22 mouse cellular contexts compared by ENCODE assay signal in the genomic region with DNA sequence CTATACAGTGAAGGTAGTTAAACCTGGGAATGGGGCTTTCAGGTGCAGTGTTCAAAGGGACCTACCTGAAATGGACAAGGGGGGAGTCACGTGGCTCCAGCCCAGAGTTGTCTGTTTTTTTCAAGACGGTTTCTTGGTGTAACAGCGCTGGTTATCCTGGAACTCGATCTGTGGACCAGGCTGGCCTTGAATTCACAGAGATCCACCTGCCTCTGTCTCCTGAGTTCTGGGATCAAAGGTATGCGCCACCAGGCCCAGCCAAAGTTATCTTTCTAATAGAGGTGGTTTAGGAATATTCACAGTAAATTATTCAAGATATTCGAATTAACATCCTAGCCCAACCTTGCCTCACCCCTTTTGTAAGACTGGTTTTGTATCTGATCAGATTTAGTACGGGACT. TPM values are rescaled to one million over a fixed set of nuclear protein-coding genes. Genes with fewer than 3 reads are reported as not detected.
"Had no signal": no experiment of that assay in that cellular context is flagged by ENCODE, and none has a peak within 500 bp of the region (broad histone marks: within the 10 kb centered on the region; RNA-seq: fewer than 3 reads in every experiment).

No protein-coding gene starts in this region.

- H3K27me3 ChIP-seq: intestine, embryonic 15.5 days; kidney, embryonic 15.5 days; limb, embryonic 12.5 days; limb, embryonic 15.5 days; midbrain, embryonic 13.5 days; neural tube, embryonic 12.5 days; stomach, embryonic 15.5 days had no signal

- H3K27ac ChIP-seq: intestine, embryonic 15.5 days; kidney, embryonic 15.5 days; limb, embryonic 12.5 days; limb, embryonic 15.5 days; liver, embryonic 14.5 days; macrophage; midbrain, embryonic 13.5 days; neural tube, embryonic 12.5 days; stomach, embryonic 15.5 days had no signal

- DNase-seq: kidney, adult 11 months; kidney, adult 8-10 months; kidney, postnatal 10 days; kidney, postnatal 36 days; left cerebral cortex, postnatal 4 days; liver, postnatal 0 days; lung, embryonic 14.5 days; right cerebral cortex, postnatal 14 days; spleen, adult 18-20 months; thymus, adult 2 months; thymus, postnatal 14 days; thymus, postnatal 4 days had no signal

- H3K4me3 ChIP-seq: intestine, embryonic 15.5 days; kidney, embryonic 15.5 days; limb, embryonic 12.5 days; limb, embryonic 15.5 days; midbrain, embryonic 13.5 days; neural tube, embryonic 12.5 days; stomach, embryonic 15.5 days had no signal

- H3K4me1 ChIP-seq: intestine, embryonic 15.5 days; limb, embryonic 15.5 days; neural tube, embryonic 12.5 days; stomach, embryonic 15.5 days had no signal

RNA-seq across cellular contexts. Expression of a gene that starts 36.4 kb away (rescaled TPM):
- total RNA-seq: megakaryocyte, adult 5-6 weeks had no signal
- polyA plus RNA-seq: macrophage had no signal
